Mouse (Mus musculus) limb, embryonic 10.5 days (tissue): ENCODE data around the gene Ddb2. TPM values are rescaled to one million over a fixed set of nuclear protein-coding genes. Genes with fewer than 3 reads are reported as not detected.

ENCODE experiments used
- DNase-seq: peaks from one replicate; pipeline ENCODE4 v3.0.0-alpha.2; 2017; ENCODE audit warnings: low spot score
- H3K27ac ChIP-seq: fragments of 300-500 bp; sonication (generic); 2 replicates; pipeline ENCODE4 v1.5.1; 2016; ENCODE audit warnings: mild to moderate bottlenecking
- H3K27me3 ChIP-seq: fragments of 300-500 bp; sonication (generic); 2 replicates; pipeline ENCODE4 v1.6.1; 2016; ENCODE audit warnings: low read depth, mild to moderate bottlenecking; ENCODE audit not compliant: poor library complexity, severe bottlenecking
- H3K36me3 ChIP-seq: fragments of 300-500 bp; sonication (generic); 2 replicates; pipeline ENCODE4 v1.6.1; 2016; ENCODE audit warnings: mild to moderate bottlenecking, moderate library complexity
- H3K4me1 ChIP-seq: fragments of 300-500 bp; sonication (generic); 2 replicates; pipeline ENCODE4 v1.6.1; 2016
- H3K4me3 ChIP-seq: fragments of 300-500 bp; sonication (generic); 2 replicates; pipeline ENCODE4 v1.5.1; 2016; ENCODE audit warnings: mild to moderate bottlenecking, moderate library complexity
- H3K9me3 ChIP-seq: fragments of 300-500 bp; sonication (generic); replicated peaks from 2 replicates; pipeline ENCODE4 v1.6.1; 2016; ENCODE audit warnings: mild to moderate bottlenecking
- WGBS: fragments of 180-500 bp; shearing (Covaris S2); methylation state at CpG from one replicate; pipeline ENCODE4 v1.1.7; 2016; 5-methylcytosine and 5-hydroxymethylcytosine counted together
- polyA plus RNA-seq: library from polyadenylated mRNA; unstranded; fragments of >200 nt; fragmentation: Nextera tagmentation; extraction: Ambion mirVana; gene quantifications from 2 replicates; pipeline ENCODE4 v1.2.1, GENCODE M21; 2016

The Ddb2 gene
- polyA plus RNA-seq, 1 experiment from 2014 or later = 12.7 TPM

DNA sequence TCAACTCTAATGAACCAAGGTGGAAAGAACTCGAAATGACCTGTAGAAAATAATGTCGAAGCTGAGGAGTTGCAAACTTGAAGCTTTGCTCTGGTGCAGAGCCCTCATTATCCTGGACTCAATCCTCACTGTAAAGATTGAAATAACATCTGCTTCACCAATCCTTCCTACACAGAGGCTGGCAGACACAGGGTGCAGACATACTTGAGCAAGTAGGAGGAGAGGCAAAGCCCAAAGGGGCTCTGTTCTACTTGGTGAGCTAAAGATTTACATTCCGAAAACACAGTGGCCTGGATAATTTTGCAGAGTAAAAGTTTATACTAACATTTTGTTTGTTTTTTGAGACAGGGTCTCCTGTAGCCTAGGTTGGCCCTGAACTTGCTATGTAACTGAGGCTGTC, 37.9 kb downstream of the Ddb2 start:
- 93% methylated on average over 3 of the region's 3 CpGs for WGBS
- Histone ChIP-seq H3K9me3 (no peaks in the 10 kb centered on the region), H3K27ac (no peak overlapping the region), H3K36me3 (no peaks in the 10 kb centered on the region), H3K4me1 (peaks cover 38% of the 10 kb centered on the region), H3K27me3 (no peaks in the 10 kb centered on the region), H3K4me3 (no peak overlapping the region)
- no peak for DNase-seq

DNA sequence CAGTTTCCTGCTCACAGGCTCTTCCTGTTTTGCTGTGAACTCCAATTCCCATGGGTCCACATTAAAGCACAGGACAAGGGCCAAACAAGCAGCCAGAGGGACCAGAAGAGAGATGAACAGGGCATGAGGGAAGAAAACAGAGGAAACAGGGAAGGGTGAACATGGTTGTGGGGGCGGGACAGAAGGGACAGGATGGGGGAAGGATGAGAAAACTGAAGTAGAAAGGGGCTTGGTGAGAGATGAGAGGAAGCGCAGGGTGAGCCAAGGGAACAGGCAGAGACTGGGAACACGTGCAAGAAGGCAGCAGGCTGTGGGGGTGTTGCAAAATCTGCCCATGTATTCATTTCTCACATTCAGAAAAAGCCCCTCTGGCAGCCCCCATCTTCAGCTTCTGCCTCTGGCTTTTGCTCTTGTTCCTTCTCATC, 40.2 kb downstream of the Ddb2 start:
- Histone ChIP-seq H3K27me3 (peaks cover 5% of the 10 kb centered on the region; the same call in 1 of the 2 replicates), H3K9me3 (no peaks in the 10 kb centered on the region), H3K4me3 (no peak overlapping the region), H3K36me3 (no peaks in the 10 kb centered on the region), H3K4me1 (peaks cover 25% of the 10 kb centered on the region), H3K27ac (no peak overlapping the region)
- WGBS = 78% methylated on average over 3 of the region's 3 CpGs
- DNase-seq = no peak

DNA sequence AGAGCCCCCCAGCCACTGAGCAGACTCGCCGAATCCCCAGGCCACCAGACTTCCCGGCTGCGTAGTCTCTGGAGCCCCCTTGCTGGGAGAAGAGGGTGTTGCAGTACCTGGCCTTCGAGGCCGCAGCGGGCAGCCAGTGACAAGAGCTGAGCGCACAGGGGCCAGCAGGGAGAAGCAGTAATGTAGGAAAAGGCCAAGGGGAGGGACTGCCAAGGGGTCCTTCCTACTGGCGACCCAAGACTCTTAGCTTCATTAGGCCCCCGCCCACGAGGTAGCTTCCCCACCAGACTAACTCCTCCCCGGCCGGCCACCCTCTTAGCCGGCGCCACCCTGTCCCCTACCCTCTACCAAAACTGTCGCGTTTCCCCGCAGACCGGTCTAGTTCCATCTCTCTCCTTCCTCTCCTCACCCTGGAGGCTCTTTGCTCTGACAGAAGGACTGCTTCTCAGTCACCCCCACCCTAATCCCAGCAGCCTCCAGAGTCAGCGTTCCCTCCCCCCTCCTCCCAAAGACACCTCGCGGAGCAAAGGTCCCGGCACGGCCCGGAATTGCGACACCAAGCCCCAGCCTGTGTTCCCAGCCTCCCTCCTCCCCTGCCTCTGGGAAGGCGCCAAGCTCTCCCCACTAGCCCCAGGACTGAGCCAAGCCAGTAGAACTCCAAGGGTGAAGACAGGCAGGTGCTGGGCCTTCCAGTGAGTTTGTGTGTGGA, 42.0 kb downstream of the Ddb2 start:
- no peaks in the 10 kb centered on the region for H3K9me3 ChIP-seq
- peak; percentile 81 for DNase-seq
- H3K27me3 ChIP-seq = peaks cover 5% of the 10 kb centered on the region; the same call in 1 of the 2 replicates
- H3K27ac ChIP-seq = peak overlapping the region; percentile 81
- no peaks in the 10 kb centered on the region for H3K36me3 ChIP-seq
- peaks cover 23% of the 10 kb centered on the region for H3K4me1 ChIP-seq
- H3K4me3 ChIP-seq = peak overlapping the region; percentile 53
- 1% methylated on average over 27 of the region's 27 CpGs for WGBS

DNA sequence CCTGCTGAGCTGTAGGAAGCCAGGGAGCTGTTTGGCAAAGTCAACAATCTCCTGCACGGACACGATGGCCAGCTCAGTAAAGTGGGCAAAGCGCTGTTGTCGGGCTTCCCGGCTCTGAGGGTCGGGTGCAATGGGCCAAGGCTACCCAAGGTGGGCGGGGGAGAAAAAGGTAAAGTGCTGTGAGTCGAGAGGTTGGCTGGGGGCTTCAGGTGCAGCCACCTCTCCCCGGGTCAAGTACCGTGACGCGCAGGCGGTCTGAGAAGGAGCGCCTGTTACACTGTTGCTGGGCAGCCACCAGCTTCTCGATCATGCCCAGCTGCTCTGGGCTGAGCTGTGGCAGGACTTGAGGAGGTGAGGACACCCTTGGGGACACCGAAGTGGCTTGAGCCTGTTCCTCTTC, 46.3 kb downstream of the Ddb2 start:
- no peak overlapping the region for H3K27ac ChIP-seq
- H3K9me3 ChIP-seq = no peaks in the 10 kb centered on the region
- 87% methylated on average over 16 of the region's 16 CpGs for WGBS

DNA sequence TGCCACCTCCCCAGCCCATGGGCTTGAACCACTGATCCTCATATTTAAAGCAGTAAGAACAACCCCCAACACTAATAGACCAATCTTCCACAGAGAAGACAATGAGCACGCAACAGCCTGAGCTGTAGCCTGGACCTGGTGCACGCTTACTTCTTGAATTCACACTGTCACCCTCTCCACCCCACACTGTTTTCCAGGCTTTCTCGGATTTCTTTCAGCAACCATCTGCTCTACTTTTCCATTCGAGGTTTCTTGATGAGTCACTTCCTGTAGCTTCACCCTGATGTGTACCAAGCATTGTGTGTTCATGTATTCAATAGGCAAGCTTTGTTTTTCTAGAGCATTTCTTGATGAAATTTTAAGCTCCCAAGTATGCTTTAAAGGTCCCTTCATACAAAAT, 49.4 kb downstream of the Ddb2 start:
- no peak overlapping the region for H3K27ac ChIP-seq
- WGBS = 70% methylated on average over 4 of the region's 4 CpGs
- no peak overlapping the region for H3K4me3 ChIP-seq
- no peaks in the 10 kb centered on the region for H3K36me3 ChIP-seq
- no peaks in the 10 kb centered on the region for H3K9me3 ChIP-seq
- no peaks in the 10 kb centered on the region for H3K27me3 ChIP-seq
- no peak for DNase-seq
- peaks cover 13% of the 10 kb centered on the region for H3K4me1 ChIP-seq

More for the DNA sequence above, 46.3 kb downstream of the Ddb2 start:
- Histone ChIP-seq H3K36me3 (no peaks in the 10 kb centered on the region), H3K27me3 (peaks cover 5% of the 10 kb centered on the region; the same call in 1 of the 2 replicates), H3K4me1 (peaks cover 15% of the 10 kb centered on the region), H3K4me3 (no peak overlapping the region)
- DNase-seq = no peak

DNA sequence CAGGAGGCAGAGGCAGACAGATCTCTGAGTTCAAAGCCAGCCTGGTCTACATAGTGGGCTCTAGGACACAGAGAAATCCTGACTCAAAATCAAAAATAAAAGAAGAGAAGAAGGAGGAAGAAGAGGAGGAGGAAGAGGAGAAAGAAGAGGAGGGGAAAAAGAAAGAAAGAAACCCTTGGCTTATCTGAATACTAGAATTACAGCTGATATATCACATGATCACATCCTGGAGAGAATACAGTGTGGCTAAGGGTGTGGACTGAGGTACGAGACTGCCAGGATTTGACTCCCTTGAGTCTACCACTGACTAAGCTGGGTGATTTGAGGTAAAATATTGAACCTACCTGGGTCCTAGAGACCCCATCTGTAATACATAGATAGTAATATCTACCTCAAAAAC, 50.6 kb downstream of the Ddb2 start:
- no peak for DNase-seq
- Histone ChIP-seq H3K4me1 (peaks cover 21% of the 10 kb centered on the region), H3K36me3 (no peaks in the 10 kb centered on the region), H3K27me3 (peaks cover 9% of the 10 kb centered on the region), H3K27ac (no peak overlapping the region), H3K4me3 (no peak overlapping the region), H3K9me3 (no peaks in the 10 kb centered on the region)
- WGBS = 86% methylated on average over 1 of the region's 1 CpGs

DNA sequence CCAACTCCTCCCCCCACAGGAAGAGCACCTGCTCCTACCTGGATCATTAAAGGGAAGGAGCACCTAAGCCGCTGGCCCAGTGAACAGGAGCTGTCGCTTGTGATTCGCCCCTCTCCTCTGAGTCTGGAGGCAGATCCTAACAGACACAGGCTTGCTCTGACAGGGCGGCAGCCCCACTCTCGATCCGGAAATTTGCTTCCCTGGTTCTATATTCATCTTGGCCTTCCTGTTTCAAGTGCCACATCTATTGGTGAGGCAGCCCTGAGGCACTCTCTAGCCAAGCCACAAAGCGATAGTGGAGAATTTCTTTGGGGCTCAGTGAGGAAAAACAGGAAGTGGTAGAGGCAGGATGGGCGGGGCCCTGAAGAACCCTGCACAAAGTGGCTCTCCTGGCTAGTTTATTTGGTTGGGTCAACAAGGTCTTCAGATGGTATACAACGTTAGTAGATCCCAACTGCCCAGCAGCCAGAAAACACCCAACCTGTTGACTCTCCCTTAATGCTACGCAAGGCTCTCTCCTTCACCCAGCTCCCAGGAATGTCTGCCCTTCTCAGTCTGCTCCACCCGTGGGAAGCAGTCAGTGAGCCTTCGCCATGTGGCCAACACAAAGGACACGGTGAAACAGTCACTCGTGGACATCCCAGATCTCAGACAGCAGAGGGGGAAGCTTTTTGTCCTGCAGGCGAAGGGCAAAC, 52.9 kb downstream of the Ddb2 start, which contains the start of gene Madd:
Gene Madd, minus strand, starts transcription at position 127 of the 695 bp plus-strand sequence.
- Histone ChIP-seq H3K27ac (peak within 1 kb of the TSS; percentile 86), H3K4me3 (peak within 1 kb of the TSS; percentile 82), H3K4me1 (peaks cover 21% of the 10 kb centered on the region), H3K27me3 (peaks cover 15% of the 10 kb centered on the region), H3K9me3 (no peaks in the 10 kb centered on the region), H3K36me3 (no peaks in the 10 kb centered on the region)
- no peak for DNase-seq
- 67% methylated on average over 15 of the region's 15 CpGs for WGBS

DNA sequence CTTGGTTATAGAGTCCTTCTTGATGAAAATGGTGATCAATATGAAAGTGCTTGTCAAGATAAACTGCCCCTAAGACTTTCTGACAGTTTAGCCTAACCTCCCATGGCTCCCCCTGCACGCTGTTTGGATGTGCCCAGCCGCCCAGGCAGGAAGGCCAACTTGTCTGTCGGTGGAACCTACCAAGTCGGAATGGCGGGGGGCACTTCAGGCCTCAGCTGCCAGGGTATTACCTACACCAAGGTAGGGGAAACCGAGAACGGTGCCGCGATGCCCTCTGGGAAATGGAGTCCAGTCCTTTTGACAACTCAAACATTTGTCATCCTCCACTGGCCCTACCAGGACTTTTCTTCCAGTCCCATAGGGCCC, 53.7 kb downstream of the Ddb2 start:
- WGBS = 0% methylated on average over 9 of the region's 9 CpGs
- H3K4me3 ChIP-seq = peak overlapping the region; percentile 82
- DNase-seq = peak; percentile 95
- H3K4me1 ChIP-seq = peaks cover 21% of the 10 kb centered on the region
- peak overlapping the region; percentile 86 for H3K27ac ChIP-seq
- H3K27me3 ChIP-seq = peaks cover 15% of the 10 kb centered on the region
- no peaks in the 10 kb centered on the region for H3K36me3 ChIP-seq
- no peaks in the 10 kb centered on the region for H3K9me3 ChIP-seq

DNA sequence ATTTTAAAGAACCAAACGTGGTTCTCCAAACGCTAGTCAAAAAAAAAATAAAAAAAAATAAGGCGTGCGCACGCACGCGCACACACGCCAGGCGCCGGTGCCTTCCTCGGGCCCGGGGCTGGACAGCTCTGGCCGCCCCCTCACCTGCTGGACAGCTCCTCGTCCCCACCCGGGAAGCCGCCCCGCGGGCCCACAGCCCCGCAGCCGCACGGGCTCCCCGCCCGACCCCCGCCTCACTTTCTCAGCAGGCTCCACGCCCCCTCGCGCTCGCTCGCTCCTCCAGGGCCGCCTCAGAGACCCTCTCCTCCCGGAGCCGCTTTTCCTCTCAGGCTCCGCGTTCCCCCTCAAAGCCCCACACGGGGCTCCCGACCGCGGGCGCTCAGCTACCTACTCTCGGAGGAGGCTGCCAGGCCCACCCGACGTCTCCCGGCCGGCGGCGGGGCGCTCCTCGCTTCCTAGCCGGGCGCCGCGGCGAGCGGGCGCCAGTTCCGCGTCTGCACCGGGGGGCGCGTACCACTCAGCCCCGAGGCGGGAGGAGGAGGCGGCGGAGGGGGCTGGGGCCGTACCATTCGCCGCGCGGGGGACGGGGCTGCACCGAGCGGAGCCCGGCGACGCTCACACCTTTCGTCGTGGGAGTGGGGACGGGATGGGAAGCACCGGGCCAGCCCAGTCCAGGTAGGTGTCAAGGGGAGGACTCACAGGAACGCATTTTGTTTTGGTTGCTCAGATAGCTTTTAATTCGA, 54.2 kb downstream of the Ddb2 start:
- Histone ChIP-seq H3K36me3 (peaks cover 3% of the 10 kb centered on the region; the same call in 1 of the 2 replicates), H3K9me3 (no peaks in the 10 kb centered on the region), H3K27ac (peak overlapping the region; percentile 86), H3K4me1 (peaks cover 21% of the 10 kb centered on the region), H3K27me3 (peaks cover 15% of the 10 kb centered on the region), H3K4me3 (peak overlapping the region; percentile 82)
- under 1% methylated on average over 81 of the region's 81 CpGs for WGBS
- peak; percentile 83 for DNase-seq

DNA sequence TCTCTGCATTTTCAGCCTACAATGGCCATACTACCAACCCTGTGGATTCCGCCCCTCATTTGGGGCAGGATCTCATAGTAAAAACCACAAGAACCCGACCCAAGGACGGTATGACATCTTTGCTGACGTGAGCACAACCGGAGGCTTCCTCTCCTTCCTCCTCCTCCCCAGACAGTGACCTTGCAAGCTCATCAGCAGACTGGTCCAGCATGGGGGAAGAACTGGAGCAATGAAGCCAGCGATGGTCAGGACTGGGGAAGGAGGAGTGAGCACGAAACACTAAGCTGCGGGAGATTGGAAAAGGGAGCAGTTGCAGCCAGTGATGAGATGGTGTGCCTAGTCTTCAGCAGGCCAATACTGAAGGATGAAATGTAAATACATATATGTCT, 54.8 kb downstream of the Ddb2 start:
- no peak for DNase-seq
- WGBS = 15% methylated on average over 8 of the region's 8 CpGs
- peaks cover 15% of the 10 kb centered on the region for H3K27me3 ChIP-seq

DNA sequence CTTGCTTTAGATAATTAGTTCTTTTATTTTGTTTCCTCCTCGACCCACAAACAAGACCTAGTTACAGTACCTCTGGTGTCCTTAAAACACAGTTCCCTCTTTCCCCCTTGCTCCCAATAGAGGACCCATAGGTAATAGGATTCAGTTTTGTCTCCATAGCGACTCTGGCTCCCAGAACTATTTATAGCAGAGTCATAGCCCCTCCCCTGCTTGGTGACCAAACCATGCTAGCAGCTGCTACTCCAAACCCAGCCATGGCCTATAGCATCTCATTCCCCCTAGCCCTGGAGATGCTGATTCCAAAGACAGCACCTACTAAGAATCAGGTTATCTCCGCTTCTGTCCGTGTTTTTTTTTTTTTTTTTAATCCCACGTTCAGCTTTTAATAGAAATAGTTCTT, 56.1 kb downstream of the Ddb2 start:
- WGBS = 80% methylated on average over 5 of the region's 5 CpGs
- H3K27me3 ChIP-seq = peaks cover 15% of the 10 kb centered on the region
- no peak overlapping the region for H3K27ac ChIP-seq
- DNase-seq = no peak
- H3K4me1 ChIP-seq = peaks cover 21% of the 10 kb centered on the region
- no peaks in the 10 kb centered on the region for H3K9me3 ChIP-seq
- H3K4me3 ChIP-seq = no peak overlapping the region
- peaks cover 3% of the 10 kb centered on the region; the same call in 1 of the 2 replicates for H3K36me3 ChIP-seq

More for the DNA sequence above, 54.8 kb downstream of the Ddb2 start:
- no peak overlapping the region for H3K27ac ChIP-seq
- H3K9me3 ChIP-seq = no peaks in the 10 kb centered on the region
- H3K4me1 ChIP-seq = peaks cover 21% of the 10 kb centered on the region
- peaks cover 3% of the 10 kb centered on the region; the same call in 1 of the 2 replicates for H3K36me3 ChIP-seq
- peak overlapping the region; percentile 82 for H3K4me3 ChIP-seq

DNA sequence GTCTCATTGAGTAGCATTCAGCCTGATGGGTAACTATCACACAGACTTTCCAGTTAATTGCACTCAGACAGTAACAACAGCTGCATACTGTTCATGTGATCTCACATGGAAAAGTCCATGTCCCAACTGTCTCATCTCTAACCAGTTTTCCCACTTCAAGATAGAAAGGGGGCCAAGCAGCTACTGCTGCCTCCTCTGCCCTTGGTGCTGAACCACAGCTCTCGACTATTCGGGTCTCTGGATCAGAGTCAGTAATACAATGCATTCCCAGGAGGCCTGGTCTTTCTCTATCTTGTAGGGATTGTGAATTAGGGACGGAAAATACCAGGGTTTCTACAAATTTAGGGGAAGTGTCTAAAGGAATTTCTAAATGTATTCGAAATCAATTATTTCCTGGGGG, 57.0 kb downstream of the Ddb2 start:
- 45% methylated on average over 4 of the region's 4 CpGs for WGBS
- no peak overlapping the region for H3K4me3 ChIP-seq
- H3K4me1 ChIP-seq = peaks cover 21% of the 10 kb centered on the region
- H3K27me3 ChIP-seq = peaks cover 15% of the 10 kb centered on the region
- no peak for DNase-seq
- no peak overlapping the region for H3K27ac ChIP-seq
- peaks cover 3% of the 10 kb centered on the region; the same call in 1 of the 2 replicates for H3K36me3 ChIP-seq
- no peaks in the 10 kb centered on the region for H3K9me3 ChIP-seq

DNA sequence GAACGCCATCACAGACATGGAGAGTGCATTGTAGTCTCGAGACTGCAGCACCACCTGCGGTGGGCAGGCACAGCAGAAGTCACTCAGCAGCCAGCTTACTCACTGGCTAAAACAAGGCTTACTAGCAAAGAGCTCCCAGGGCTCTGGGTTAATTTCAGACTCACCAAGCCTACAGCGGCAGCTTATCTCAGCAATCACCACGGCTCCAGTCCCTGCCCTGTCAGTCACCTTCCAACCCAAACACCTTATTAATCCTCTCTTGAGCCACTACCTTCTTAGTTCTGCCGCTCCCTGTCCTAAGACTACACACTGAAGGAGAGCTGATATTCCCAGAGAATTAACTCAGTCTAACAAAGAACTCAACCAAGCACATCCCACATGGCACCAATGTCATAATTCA, 60.5 kb downstream of the Ddb2 start:
- Histone ChIP-seq H3K4me1 (no peaks in the 10 kb centered on the region), H3K27ac (no peak overlapping the region), H3K9me3 (no peaks in the 10 kb centered on the region), H3K4me3 (no peak overlapping the region), H3K36me3 (peaks cover 9% of the 10 kb centered on the region), H3K27me3 (peaks cover 6% of the 10 kb centered on the region; the same call in 1 of the 2 replicates)
- WGBS = 78% methylated on average over 6 of the region's 6 CpGs
- DNase-seq = no peak
